Mouse (Mus musculus): ENCODE results near the gene Arl16. TPM values are rescaled to one million over a fixed set of nuclear protein-coding genes. Genes with fewer than 3 reads are reported as not detected.

Gene Arl16
- polyA plus RNA-seq, 1 experiment from 2014 or later, result 65.5 TPM

GRCm38 (mm10) chr11:120458847-120459597 lies 8.4 kb downstream of the Arl16 start:
- H3K4me3 ChIP-seq (ENCODE audit: low read depth, low read length), result peak overlapping the region; percentile 95

GRCm38 (mm10) chr11:120457772-120458751 lies 9.3 kb downstream of the Arl16 start, which contains the start of the genes Oxld1 and Ccdc137:
Oxld1 (minus strand) TSS chr11:120458068.
Ccdc137 (plus strand) TSS chr11:120458115.
- WGBS, result 5% methylated on average over 62 of the region's 62 CpGs
- H3K27me3 ChIP-seq (ENCODE audit: control insufficient read depth, insufficient read depth, low read length), result no peaks in the 10 kb centered on the region
- peak within 1 kb of the TSS; percentile 95 for H3K4me3 ChIP-seq (ENCODE audit: low read depth, low read length)
- H3K4me2 ChIP-seq (ENCODE audit: low read depth, low read length), result peak within 1 kb of the TSS; percentile 69
- H3K27ac ChIP-seq (ENCODE audit: low read depth, low read length), result peak within 1 kb of the TSS; percentile 74
- peak within 1 kb of the TSS; percentile 90 for H3K9ac ChIP-seq (replicated peaks; ENCODE audit: low read depth, low read length)
- peak; percentile 91 for ATAC-seq (ENCODE audit: low read depth)
- H3K9me3 ChIP-seq (ENCODE audit: control insufficient read depth, low read length), result no peaks in the 10 kb centered on the region
- peaks cover 12% of the 10 kb centered on the region; the same call in 1 of the 2 replicates for H3K4me1 ChIP-seq (ENCODE audit: control insufficient read depth, insufficient read depth, low read length)
- peaks cover 17% of the 10 kb centered on the region for H3K36me3 ChIP-seq (ENCODE audit: control insufficient read depth, insufficient read depth, low read length)

More at GRCm38 (mm10) chr11:120458847-120459597, 8.4 kb downstream of the Arl16 start:
- WGBS, result 74% methylated on average over 6 of the region's 6 CpGs
- Histone ChIP-seq H3K9me3 (ENCODE audit: control insufficient read depth, low read length) (no peaks in the 10 kb centered on the region), H3K27me3 (ENCODE audit: control insufficient read depth, insufficient read depth, low read length) (no peaks in the 10 kb centered on the region), H3K4me1 (ENCODE audit: control insufficient read depth, insufficient read depth, low read length) (peaks cover 12% of the 10 kb centered on the region; the same call in 1 of the 2 replicates), H3K4me2 (ENCODE audit: low read depth, low read length) (peak overlapping the region; percentile 69), H3K27ac (ENCODE audit: low read depth, low read length) (no peak overlapping the region), H3K36me3 (ENCODE audit: control insufficient read depth, insufficient read depth, low read length) (peaks cover 24% of the 10 kb centered on the region), H3K9ac (replicated peaks; ENCODE audit: low read depth, low read length) (peak overlapping the region; percentile 90; the same call in 1 of the 2 replicates)
- no peak for ATAC-seq (ENCODE audit: low read depth)

GRCm38 (mm10) chr11:120457370-120457769 lies 10.0 kb downstream of the Arl16 start:
- Histone ChIP-seq H3K27ac (ENCODE audit: low read depth, low read length) (peak overlapping the region; percentile 74), H3K9me3 (ENCODE audit: control insufficient read depth, low read length) (no peaks in the 10 kb centered on the region), H3K27me3 (ENCODE audit: control insufficient read depth, insufficient read depth, low read length) (no peaks in the 10 kb centered on the region), H3K4me2 (ENCODE audit: low read depth, low read length) (peak overlapping the region; percentile 69), H3K36me3 (ENCODE audit: control insufficient read depth, insufficient read depth, low read length) (peaks cover 15% of the 10 kb centered on the region), H3K4me1 (ENCODE audit: control insufficient read depth, insufficient read depth, low read length) (peaks cover 12% of the 10 kb centered on the region; the same call in 1 of the 2 replicates), H3K4me3 (ENCODE audit: low read depth, low read length) (peak overlapping the region; percentile 95), H3K9ac (replicated peaks; ENCODE audit: low read depth, low read length) (peak overlapping the region; percentile 90)
- WGBS, result 39% methylated on average over 14 of the region's 14 CpGs
- no peak; the same call in 1 of the 2 replicates for ATAC-seq (ENCODE audit: low read depth)

GRCm38 (mm10) chr11:120455413-120455812 lies 12.0 kb downstream of the Arl16 start:
- Histone ChIP-seq H3K4me2 (ENCODE audit: low read depth, low read length) (no peak overlapping the region), H3K9ac (replicated peaks; ENCODE audit: low read depth, low read length) (no peak overlapping the region), H3K9me3 (ENCODE audit: control insufficient read depth, low read length) (no peaks in the 10 kb centered on the region), H3K27me3 (ENCODE audit: control insufficient read depth, insufficient read depth, low read length) (no peaks in the 10 kb centered on the region), H3K4me3 (ENCODE audit: low read depth, low read length) (no peak overlapping the region), H3K4me1 (ENCODE audit: control insufficient read depth, insufficient read depth, low read length) (peaks cover 12% of the 10 kb centered on the region; the same call in 1 of the 2 replicates), H3K27ac (ENCODE audit: low read depth, low read length) (no peak overlapping the region), H3K36me3 (ENCODE audit: control insufficient read depth, insufficient read depth, low read length) (no peaks in the 10 kb centered on the region)
- WGBS, result 95% methylated on average over 7 of the region's 7 CpGs
- no peak for ATAC-seq (ENCODE audit: low read depth)

- H3K9ac ChIP-seq (replicated peaks; ENCODE audit: low read depth, low read length), result no peak overlapping the region
- no peak for ATAC-seq (ENCODE audit: low read depth)
- no peak overlapping the region for H3K4me2 ChIP-seq (ENCODE audit: low read depth, low read length)
- no peak overlapping the region for H3K27ac ChIP-seq (ENCODE audit: low read depth, low read length)
- H3K36me3 ChIP-seq (ENCODE audit: control insufficient read depth, insufficient read depth, low read length), result no peaks in the 10 kb centered on the region
- H3K27me3 ChIP-seq (ENCODE audit: control insufficient read depth, insufficient read depth, low read length), result no peaks in the 10 kb centered on the region
- WGBS, result 93% methylated on average over 4 of the region's 4 CpGs
- peaks cover 12% of the 10 kb centered on the region; the same call in 1 of the 2 replicates for H3K4me1 ChIP-seq (ENCODE audit: control insufficient read depth, insufficient read depth, low read length)
- no peaks in the 10 kb centered on the region for H3K9me3 ChIP-seq (ENCODE audit: control insufficient read depth, low read length)
- no peak overlapping the region for H3K4me3 ChIP-seq (ENCODE audit: low read depth, low read length)
These were observed 12.4 kb downstream of the Arl16 start for GRCm38 (mm10) chr11:120454965-120455364.

GRCm38 (mm10) chr11:120453306-120453705 lies 14.1 kb downstream of the Arl16 start, which contains the start of gene Pde6g:
Pde6g (minus strand) TSS chr11:120453500.
- no peaks in the 10 kb centered on the region for H3K27me3 ChIP-seq (ENCODE audit: control insufficient read depth, insufficient read depth, low read length)
- no peak within 1 kb of the TSS for H3K27ac ChIP-seq (ENCODE audit: low read depth, low read length)
- no peaks in the 10 kb centered on the region for H3K9me3 ChIP-seq (ENCODE audit: control insufficient read depth, low read length)
- ATAC-seq (ENCODE audit: low read depth), result no peak
- H3K36me3 ChIP-seq (ENCODE audit: control insufficient read depth, insufficient read depth, low read length), result no peaks in the 10 kb centered on the region
- H3K4me2 ChIP-seq (ENCODE audit: low read depth, low read length), result no peak within 1 kb of the TSS
- 89% methylated on average over 4 of the region's 4 CpGs for WGBS
- no peak within 1 kb of the TSS for H3K9ac ChIP-seq (replicated peaks; ENCODE audit: low read depth, low read length)
- H3K4me1 ChIP-seq (ENCODE audit: control insufficient read depth, insufficient read depth, low read length), result 0 out of 2 replicates have a peak, but pooled peaks cover 5% of the 10 kb centered on the region
- no peak within 1 kb of the TSS for H3K4me3 ChIP-seq (ENCODE audit: low read depth, low read length)

GRCm38 (mm10) chr11:120452246-120452645 lies 15.2 kb downstream of the Arl16 start:
- no peak overlapping the region for H3K27ac ChIP-seq (ENCODE audit: low read depth, low read length)
- H3K4me1 ChIP-seq (ENCODE audit: control insufficient read depth, insufficient read depth, low read length), result 0 out of 2 replicates have a peak, but pooled peaks cover 5% of the 10 kb centered on the region
- 73% methylated on average over 3 of the region's 3 CpGs for WGBS
- H3K9ac ChIP-seq (replicated peaks; ENCODE audit: low read depth, low read length), result no peak overlapping the region
- H3K4me2 ChIP-seq (ENCODE audit: low read depth, low read length), result no peak overlapping the region
- ATAC-seq (ENCODE audit: low read depth), result no peak
- no peaks in the 10 kb centered on the region for H3K36me3 ChIP-seq (ENCODE audit: control insufficient read depth, insufficient read depth, low read length)
- no peaks in the 10 kb centered on the region for H3K27me3 ChIP-seq (ENCODE audit: control insufficient read depth, insufficient read depth, low read length)
- no peak overlapping the region for H3K4me3 ChIP-seq (ENCODE audit: low read depth, low read length)
- H3K9me3 ChIP-seq (ENCODE audit: control insufficient read depth, low read length), result no peaks in the 10 kb centered on the region

- no peaks in the 10 kb centered on the region for H3K4me1 ChIP-seq (ENCODE audit: control insufficient read depth, insufficient read depth, low read length)
- H3K27me3 ChIP-seq (ENCODE audit: control insufficient read depth, insufficient read depth, low read length), result no peaks in the 10 kb centered on the region
- no peak overlapping the region for H3K27ac ChIP-seq (ENCODE audit: low read depth, low read length)
- no peak overlapping the region for H3K9ac ChIP-seq (replicated peaks; ENCODE audit: low read depth, low read length)
- H3K4me2 ChIP-seq (ENCODE audit: low read depth, low read length), result no peak overlapping the region
- 85% methylated on average over 7 of the region's 7 CpGs for WGBS
- no peak for ATAC-seq (ENCODE audit: low read depth)
- no peak overlapping the region for H3K4me3 ChIP-seq (ENCODE audit: low read depth, low read length)
- no peaks in the 10 kb centered on the region for H3K36me3 ChIP-seq (ENCODE audit: control insufficient read depth, insufficient read depth, low read length)
- no peaks in the 10 kb centered on the region for H3K9me3 ChIP-seq (ENCODE audit: control insufficient read depth, low read length)
These were observed 20.2 kb downstream of the Arl16 start for GRCm38 (mm10) chr11:120447179-120447578.

All from neural tube, embryonic 14.5 days (tissue).